Mouse (Mus musculus) thymus, adult 2 months (tissue): Measurements from ENCODE around the gene Pcgf1. TPM values are rescaled to one million over a fixed set of nuclear protein-coding genes. Genes with fewer than 3 reads are reported as not detected.
A peak's percentile ranks its signal among the peaks of the same experiment; 100 is the strongest.

Experiments
- DNase-seq: peaks from one replicate; pipeline ENCODE4 v3.0.0; 2021
- H3K27ac ChIP-seq: fragments of 200-500 bp; 2 replicates; pipeline ENCODE4 v1.5.1; 2012; ENCODE audit warnings: low read length, control low read depth; ENCODE audit not compliant: control insufficient read depth, insufficient read depth
- H3K27me3 ChIP-seq: fragments of 200-500 bp; 2 replicates; pipeline ENCODE4 v1.6.1; 2012; ENCODE audit warnings: mild to moderate bottlenecking, low read length, moderate library complexity, mixed read lengths; ENCODE audit not compliant: control insufficient read depth, insufficient read depth
- H3K36me3 ChIP-seq: fragments of 200-500 bp; 2 replicates; pipeline ENCODE4 v1.6.1; 2012; ENCODE audit warnings: mild to moderate bottlenecking, low read length, moderate library complexity; ENCODE audit not compliant: control insufficient read depth, insufficient read depth
- H3K4me1 ChIP-seq: fragments of 200-500 bp; replicated peaks from 2 replicates; pipeline ENCODE4 v1.6.1; 2012; ENCODE audit warnings: low read length; ENCODE audit not compliant: control insufficient read depth, insufficient read depth
- H3K4me3 ChIP-seq: fragments of 200-500 bp; 2 replicates; pipeline ENCODE4 v1.5.1; 2012; ENCODE audit warnings: mild to moderate bottlenecking, low read length, control low read depth, moderate library complexity; ENCODE audit not compliant: control insufficient read depth, insufficient read depth
- CTCF ChIP-seq: fragments of 200-500 bp; IDR thresholded peaks from 2 replicates; pipeline ENCODE4 v1.5.1; 2012; ENCODE audit warnings: mild to moderate bottlenecking, control low read depth, low read length, moderate library complexity, borderline replicate concordance; ENCODE audit not compliant: control insufficient read depth, poor library complexity, insufficient read depth; ENCODE audit errors: extremely low read depth
- POLR2A ChIP-seq: fragments of 200-500 bp; IDR thresholded peaks from 2 replicates; pipeline ENCODE4 v1.6.1; 2012; ENCODE audit warnings: mild to moderate bottlenecking, low read length, control low read depth, moderate library complexity; ENCODE audit not compliant: control insufficient read depth, poor library complexity, insufficient read depth; ENCODE audit errors: extremely low read depth
- WGBS: fragments of 180-500 bp; shearing (Covaris S2); methylation state at CpG from one replicate; pipeline ENCODE4 v1.1.7; 2018; 5-methylcytosine and 5-hydroxymethylcytosine counted together
- polyA plus RNA-seq: library from polyadenylated mRNA; depleted of rRNA; stranded (reverse); fragments of >200 nt; gene quantifications from 2 replicates; pipeline ENCODE4 v1.2.3, GENCODE M21; 2012

Gene Pcgf1
- polyA plus RNA-seq, 1 experiment = 25.5 TPM

DNA sequence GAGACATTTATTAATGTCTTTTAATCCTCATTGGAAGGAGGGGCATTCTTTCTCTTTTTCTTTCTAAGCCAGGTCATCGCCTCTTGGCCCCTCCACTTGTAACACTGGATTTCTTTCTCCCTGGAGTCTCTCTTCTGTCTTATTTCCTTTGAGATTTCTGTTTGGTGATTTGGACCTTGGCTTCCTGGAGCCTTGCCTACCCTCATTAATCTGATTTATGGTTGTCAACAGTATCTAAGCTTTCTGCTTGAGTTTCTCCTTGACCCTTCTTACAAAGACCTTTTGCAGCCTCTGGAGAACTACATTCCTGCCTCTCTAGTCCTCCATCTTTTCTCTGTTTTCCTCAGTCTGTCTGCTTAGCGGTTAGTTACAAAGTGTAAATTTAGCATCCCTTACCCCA is 20.7 kb downstream of the Pcgf1 start:
- H3K27ac ChIP-seq = no peak overlapping the region
- H3K27me3 ChIP-seq = no peaks in the 10 kb centered on the region
- H3K36me3 ChIP-seq = no peaks in the 10 kb centered on the region
- 91% methylated on average over 2 of the region's 2 CpGs for WGBS
- no peak for DNase-seq
- TF ChIP-seq CTCF = no peak
- TF ChIP-seq POLR2A = no peak
- H3K4me1 ChIP-seq = peaks cover 33% of the 10 kb centered on the region
- H3K4me3 ChIP-seq = no peak overlapping the region

- WGBS = under 1% methylated on average over 25 of the region's 25 CpGs
- DNase-seq = peak; percentile 94
- H3K27ac ChIP-seq = peak within 1 kb of the TSS; percentile 9
- H3K27me3 ChIP-seq = no peaks in the 10 kb centered on the region
- TF ChIP-seq POLR2A (0 out of 2 replicates have a peak, but pooled peaks have one; percentile 36), CTCF (no peak)
- H3K4me1 ChIP-seq = peaks cover 22% of the 10 kb centered on the region
- H3K36me3 ChIP-seq = no peaks in the 10 kb centered on the region
- H3K4me3 ChIP-seq = peak within 1 kb of the TSS; percentile 85
Measured at GRCm38 (mm10) chr6:83101316-83101687, 23.6 kb downstream of the Pcgf1 start, which contains the start of the genes Ccdc142 and Gm42688. Gene Ccdc142 (plus strand): TSS chr6:83101601. Gene Gm42688 (plus strand): TSS chr6:83101617.

- no peaks in the 10 kb centered on the region for H3K36me3 ChIP-seq
- H3K27me3 ChIP-seq = no peaks in the 10 kb centered on the region
- TF ChIP-seq POLR2A (0 out of 2 replicates have a peak, but pooled peaks have one; percentile 26), CTCF (peak; percentile 71; the same call in 1 of the 2 replicates)
- under 1% methylated on average over 74 of the region's 74 CpGs for WGBS
- peaks cover 18% of the 10 kb centered on the region for H3K4me1 ChIP-seq
- H3K27ac ChIP-seq = peak overlapping the region; percentile 1; the same call in 1 of the 2 replicates
- DNase-seq = peak; percentile 81
- H3K4me3 ChIP-seq = peak overlapping the region; percentile 85
Measured at GRCm38 (mm10) chr6:83101688-83102556, 24.3 kb downstream of the Pcgf1 start.

- Histone ChIP-seq H3K27ac (no peak overlapping the region), H3K4me3 (no peak overlapping the region), H3K27me3 (no peaks in the 10 kb centered on the region), H3K36me3 (no peaks in the 10 kb centered on the region), H3K4me1 (peaks cover 23% of the 10 kb centered on the region)
- no peak for DNase-seq
- TF ChIP-seq CTCF = no peak
- TF ChIP-seq POLR2A = no peak
- WGBS = 91% methylated on average over 11 of the region's 11 CpGs
Measured at GRCm38 (mm10) chr6:83103130-83103650, 25.5 kb downstream of the Pcgf1 start.

- 92% methylated on average over 4 of the region's 4 CpGs for WGBS
- Histone ChIP-seq H3K36me3 (no peaks in the 10 kb centered on the region), H3K4me1 (peaks cover 27% of the 10 kb centered on the region), H3K27me3 (no peaks in the 10 kb centered on the region), H3K27ac (no peak overlapping the region), H3K4me3 (no peak overlapping the region)
- no peak for TF ChIP-seq POLR2A
- TF ChIP-seq CTCF = no peak
- DNase-seq = no peak
Measured at GRCm38 (mm10) chr6:83104158-83104557, 26.5 kb downstream of the Pcgf1 start.

DNA sequence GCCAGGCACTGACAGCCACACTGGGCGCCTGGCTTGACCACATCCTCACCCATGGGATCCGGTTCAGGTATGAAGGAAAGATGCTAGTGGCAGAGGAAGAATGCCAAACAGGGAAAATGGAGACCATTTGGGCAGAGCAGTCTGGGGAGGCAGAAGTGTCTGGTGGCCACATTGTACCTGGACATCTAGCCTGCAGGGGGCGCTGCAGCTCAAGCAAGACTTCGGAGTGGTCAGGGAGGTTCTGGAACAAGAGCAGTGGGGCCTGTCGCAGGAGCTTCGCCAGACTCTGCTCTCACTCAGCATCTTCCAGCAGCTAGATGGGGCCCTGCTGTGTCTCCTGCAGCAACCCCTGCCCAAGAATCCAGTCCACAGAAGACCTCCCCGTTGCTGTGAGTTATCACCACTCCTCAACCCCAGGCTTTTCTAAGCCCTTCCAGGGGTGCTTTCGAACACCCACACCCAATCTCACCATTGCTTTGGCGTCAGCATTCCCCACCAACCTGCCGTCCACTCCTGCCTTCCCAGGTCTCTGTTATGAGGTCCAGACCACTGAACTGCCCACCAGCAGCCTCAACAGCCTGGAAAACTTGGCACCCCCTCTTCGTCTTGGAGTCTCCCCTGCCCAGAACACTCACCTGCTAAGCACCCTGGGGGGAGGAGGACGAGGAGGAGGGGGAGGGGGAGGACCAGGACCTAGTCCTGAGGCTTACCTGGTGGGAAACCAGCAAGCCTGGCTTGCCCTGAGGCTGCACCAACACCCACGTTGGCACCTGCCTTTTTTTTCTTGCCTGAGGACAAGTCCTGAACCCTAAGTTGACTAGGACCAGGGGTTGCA is 30.1 kb downstream of the Pcgf1 start:
- Histone ChIP-seq H3K4me3 (no peak overlapping the region), H3K36me3 (no peaks in the 10 kb centered on the region), H3K27ac (no peak overlapping the region), H3K4me1 (peaks cover 13% of the 10 kb centered on the region), H3K27me3 (no peaks in the 10 kb centered on the region)
- peak; percentile 85 for DNase-seq
- TF ChIP-seq POLR2A (no peak), CTCF (peak; percentile 90)
- WGBS = 53% methylated on average over 13 of the region's 13 CpGs
